Mouse (Mus musculus) heart, embryonic 10.5 days (tissue): Measurements from ENCODE around the gene Arhgap8. TPM values are rescaled to one million over a fixed set of nuclear protein-coding genes. Genes with fewer than 3 reads are reported as not detected.

Experiments
- polyA plus RNA-seq: library from polyadenylated mRNA; unstranded; fragments of >200 nt; fragmentation: Nextera tagmentation; extraction: Ambion mirVana; gene quantifications from 2 replicates; pipeline ENCODE4 v1.2.1, GENCODE M21; 2016

Arhgap8 gene
- polyA plus RNA-seq, 1 experiment from 2014 or later = 6.5 TPM

Other genes starting within 250 kb of the Arhgap8 start
- 13.1 and 14.9 TPM in 2 replicates for gene Rtl6, start 162.2 kb upstream of the Arhgap8 start, polyA plus RNA-seq
- gene Prr5, start 50.4 kb upstream of the Arhgap8 start, polyA plus RNA-seq = 30.6 and 33.1 TPM in 2 replicates
- gene Phf21b, start 136.0 kb downstream of the Arhgap8 start, polyA plus RNA-seq = 0.16 and 0.41 TPM in 2 replicates
- gene Gm29666, start 200.0 kb downstream of the Arhgap8 start, polyA plus RNA-seq = 0.87 and 1.2 TPM in 2 replicates
- gene Nup50, start 203.4 kb downstream of the Arhgap8 start, polyA plus RNA-seq = 34.0 and 42.5 TPM in 2 replicates